Comparison of ENCODE assay signal across 8 mouse cellular contexts in genomic region chr17:87571345-87571932, GRCm38 (mm10).
DNase-seq lines count a peak whose midpoint lies in the region; ATAC-seq and TF ChIP-seq lines count a peak whose summit lies in the region.

No protein-coding gene starts in this region.

- no peaks in the 10 kb centered on the region for H3K36me3 ChIP-seq in ES-Bruce4 (ENCODE audit: control insufficient read depth, insufficient read depth, low read length, poor library complexity, severe bottlenecking)
- no peaks in the 10 kb centered on the region for H3K36me3 ChIP-seq in forebrain, embryonic 13.5 days (ENCODE audit: poor library complexity, severe bottlenecking)
- no peaks in the 10 kb centered on the region for H3K36me3 ChIP-seq in heart, postnatal 0 days (replicated peaks; ENCODE audit: control insufficient read depth, insufficient read depth, low read length)
- H3K36me3 ChIP-seq in liver, embryonic 14.5 days (replicated peaks; ENCODE audit: control insufficient read depth, insufficient read depth, low read depth): no peaks in the 10 kb centered on the region
- H3K36me3 ChIP-seq in neural tube, embryonic 11.5 days (ENCODE audit: control insufficient read depth, insufficient read depth, low read length): no peaks in the 10 kb centered on the region
- H3K36me3 ChIP-seq in stomach, embryonic 16.5 days (ENCODE audit: control insufficient read depth, insufficient read depth, low read length): no peaks in the 10 kb centered on the region

- no peak for TF ChIP-seq POLR2A in ES-Bruce4 (IDR thresholded peaks at IDR 0.05; ENCODE audit: insufficient read depth, low read length)

- no peaks in the 10 kb centered on the region for H3K27me3 ChIP-seq in ES-Bruce4 (ENCODE audit: control insufficient read depth, insufficient read depth, low read length, poor library complexity, severe bottlenecking)
- no peaks in the 10 kb centered on the region for H3K27me3 ChIP-seq in forebrain, embryonic 13.5 days
- H3K27me3 ChIP-seq in heart, postnatal 0 days (ENCODE audit: control insufficient read depth, insufficient read depth, low read length): 0 out of 2 replicates have a peak, but pooled peaks cover 8% of the 10 kb centered on the region
- H3K27me3 ChIP-seq in liver, embryonic 14.5 days (ENCODE audit: control insufficient read depth, insufficient read depth, low read length): no peaks in the 10 kb centered on the region
- no peaks in the 10 kb centered on the region for H3K27me3 ChIP-seq in neural tube, embryonic 11.5 days (ENCODE audit: control insufficient read depth, insufficient read depth, low read length)
- no peaks in the 10 kb centered on the region; the same call in 1 of the 2 replicates for H3K27me3 ChIP-seq in stomach, embryonic 16.5 days (ENCODE audit: control insufficient read depth, insufficient read depth, low read length)

- ATAC-seq in cerebellum, adult (ENCODE audit: insufficient number of reproducible peaks, low FRiP score, low TSS enrichment): peak; percentile 90
- peak; percentile 87 for ATAC-seq in forebrain, embryonic 13.5 days
- peak; percentile 84 for ATAC-seq in heart, postnatal 0 days (ENCODE audit: insufficient read depth, low read depth)
- peak; percentile 65; the same call in 1 of the 2 replicates for ATAC-seq in liver, embryonic 14.5 days (ENCODE audit: insufficient read depth)
- ATAC-seq in neural tube, embryonic 11.5 days (ENCODE audit: insufficient read depth, low FRiP score, low TSS enrichment): peak; percentile 67; the same call in 1 of the 2 replicates
- peak; percentile 54; the same call in 1 of the 2 replicates for ATAC-seq in stomach, embryonic 16.5 days (ENCODE audit: insufficient read depth, low FRiP score)

- peak; percentile 77 for DNase-seq in heart, postnatal 0 days (ENCODE audit: low spot score)
- DNase-seq in kidney, postnatal 36 days: peak; percentile 89 to 96
- peak; percentile 63 to 68 (median 64) for DNase-seq in liver, embryonic 14.5 days (ENCODE audit: low read depth in 3 of 3, low spot score in 3 of 3)
- DNase-seq in neural tube, embryonic 11.5 days (ENCODE audit: low spot score): peak; percentile 91

- H3K4me3 ChIP-seq in ES-Bruce4 (ENCODE audit: low read depth, low read length): no peak overlapping the region
- H3K4me3 ChIP-seq in forebrain, embryonic 13.5 days: no peak overlapping the region
- peak overlapping the region; percentile 26; the same call in 1 of the 2 replicates for H3K4me3 ChIP-seq in heart, postnatal 0 days (ENCODE audit: low read depth, low read length)
- H3K4me3 ChIP-seq in liver, embryonic 14.5 days (ENCODE audit: insufficient read depth in 1 of 2, low read depth in 2 of 2, low read length in 2 of 2): no peak overlapping the region
- H3K4me3 ChIP-seq in neural tube, embryonic 11.5 days (ENCODE audit: low read depth, low read length): no peak overlapping the region
- H3K4me3 ChIP-seq in stomach, embryonic 16.5 days (replicated peaks; ENCODE audit: low read length): peak overlapping the region; percentile 32

- H3K9ac ChIP-seq in ES-Bruce4 (ENCODE audit: low read depth, poor library complexity, severe bottlenecking): peak overlapping the region; percentile 7; the same call in 1 of the 2 replicates
- H3K9ac ChIP-seq in forebrain, embryonic 13.5 days: peak overlapping the region; percentile 37; the same call in 1 of the 2 replicates
- no peak overlapping the region for H3K9ac ChIP-seq in heart, postnatal 0 days (replicated peaks; ENCODE audit: low read depth, low read length)
- H3K9ac ChIP-seq in liver, embryonic 14.5 days (replicated peaks): no peak overlapping the region
- no peak overlapping the region for H3K9ac ChIP-seq in neural tube, embryonic 11.5 days (ENCODE audit: low read length)
- peak overlapping the region; percentile 54; the same call in 1 of the 2 replicates for H3K9ac ChIP-seq in stomach, embryonic 16.5 days (ENCODE audit: low read length)

- peak; percentile 99 for TF ChIP-seq CTCF in ES-Bruce4 (IDR thresholded peaks at IDR 0.05; ENCODE audit: low read depth, low read length)
- peak; percentile 100 for TF ChIP-seq CTCF in heart, postnatal 0 days (IDR thresholded peaks at IDR 0.05; ENCODE audit: low read depth)
- TF ChIP-seq CTCF in liver, embryonic 14.5 days (IDR thresholded peaks at IDR 0.05; ENCODE audit: low read depth): peak; percentile 99

- H3K4me2 ChIP-seq in forebrain, embryonic 13.5 days: peak overlapping the region; percentile 52
- peak overlapping the region; percentile 54 for H3K4me2 ChIP-seq in heart, postnatal 0 days (ENCODE audit: low read depth, low read length)
- peak overlapping the region; percentile 40 for H3K4me2 ChIP-seq in liver, embryonic 14.5 days (ENCODE audit: low read depth)
- peak overlapping the region; percentile 21 for H3K4me2 ChIP-seq in neural tube, embryonic 11.5 days (ENCODE audit: low read depth)
- H3K4me2 ChIP-seq in stomach, embryonic 16.5 days (ENCODE audit: low read depth, low read length): peak overlapping the region; percentile 62

- peak overlapping the region; percentile 12; the same call in 1 of the 2 replicates for H3K27ac ChIP-seq in ES-Bruce4 (ENCODE audit: insufficient read depth, low read length)
- H3K27ac ChIP-seq in forebrain, embryonic 13.5 days: no peak overlapping the region
- H3K27ac ChIP-seq in heart, postnatal 0 days (ENCODE audit: low read depth): no peak overlapping the region
- H3K27ac ChIP-seq in liver, embryonic 14.5 days: no peak overlapping the region
- no peak overlapping the region for H3K27ac ChIP-seq in neural tube, embryonic 11.5 days (ENCODE audit: low read depth, low read length)
- no peak overlapping the region; the same call in 1 of the 2 replicates for H3K27ac ChIP-seq in stomach, embryonic 16.5 days (ENCODE audit: low read length)

- H3K4me1 ChIP-seq in ES-Bruce4 (ENCODE audit: control insufficient read depth, insufficient read depth, low read length): peaks cover 13% of the 10 kb centered on the region
- peaks cover 7% of the 10 kb centered on the region for H3K4me1 ChIP-seq in forebrain, embryonic 13.5 days
- H3K4me1 ChIP-seq in heart, postnatal 0 days (ENCODE audit: control insufficient read depth, insufficient read depth): no peaks in the 10 kb centered on the region
- H3K4me1 ChIP-seq in liver, embryonic 14.5 days (replicated peaks; ENCODE audit: control insufficient read depth in 2 of 2, insufficient read depth in 2 of 2, low read length in 1 of 2): peaks cover 0 to 6% of the 10 kb centered on the region in 2 experiments; a peak in 1 of 4 replicates
- no peaks in the 10 kb centered on the region; the same call in 1 of the 2 replicates for H3K4me1 ChIP-seq in neural tube, embryonic 11.5 days (ENCODE audit: control insufficient read depth, insufficient read depth, low read length)
- peaks cover 15% of the 10 kb centered on the region for H3K4me1 ChIP-seq in stomach, embryonic 16.5 days (ENCODE audit: control insufficient read depth, insufficient read depth, low read length)

- WGBS in forebrain, embryonic 13.5 days: 9% methylated on average over 18 of the region's 18 CpGs
- 8% methylated on average over 18 of the region's 18 CpGs for WGBS in heart, postnatal 0 days
- WGBS in liver, embryonic 14.5 days (ENCODE audit: insufficient replicate concordance): 16% methylated on average over 18 of the region's 18 CpGs
- 16% methylated on average over 18 of the region's 18 CpGs for WGBS in neural tube, embryonic 11.5 days
- 11% methylated on average over 18 of the region's 18 CpGs for WGBS in stomach, embryonic 16.5 days

- no peaks in the 10 kb centered on the region for H3K9me3 ChIP-seq in ES-Bruce4 (replicated peaks; ENCODE audit: control insufficient read depth, insufficient read depth, low read length, poor library complexity, severe bottlenecking)
- no peaks in the 10 kb centered on the region for H3K9me3 ChIP-seq in forebrain, embryonic 13.5 days (replicated peaks)
- no peaks in the 10 kb centered on the region for H3K9me3 ChIP-seq in heart, postnatal 0 days (replicated peaks; ENCODE audit: control insufficient read depth, low read length)
- H3K9me3 ChIP-seq in liver, embryonic 14.5 days (ENCODE audit: control insufficient read depth, low read length): no peaks in the 10 kb centered on the region
- H3K9me3 ChIP-seq in neural tube, embryonic 11.5 days (ENCODE audit: control insufficient read depth, low read length): no peaks in the 10 kb centered on the region
- H3K9me3 ChIP-seq in stomach, embryonic 16.5 days (replicated peaks; ENCODE audit: control insufficient read depth, low read length): no peaks in the 10 kb centered on the region

- TF ChIP-seq EP300 in ES-Bruce4 (IDR thresholded peaks at IDR 0.05; ENCODE audit: insufficient read depth, low read depth, low read length): peak; percentile 74; the same call in 1 of the 2 replicates
- no peak for TF ChIP-seq EP300 in heart, postnatal 0 days (IDR thresholded peaks at IDR 0.05; ENCODE audit: low read depth)
- no peak for TF ChIP-seq EP300 in liver, embryonic 14.5 days (IDR thresholded peaks at IDR 0.05; ENCODE audit: low read depth)

Comparison
In these comparisons a context has a peak if more than half of its experiments do, and no peak if none do; other contexts are left out.
1. H3K4me3 ChIP-seq: peak in heart, postnatal 0 days (single experiment) and stomach, embryonic 16.5 days (single experiment); none in ES-Bruce4 (single experiment), forebrain, embryonic 13.5 days (single experiment), liver, embryonic 14.5 days (0 of 2) and neural tube, embryonic 11.5 days (single experiment).
2. H3K9ac ChIP-seq: peak in ES-Bruce4 (single experiment), forebrain, embryonic 13.5 days (single experiment) and stomach, embryonic 16.5 days (single experiment); none in heart, postnatal 0 days (single experiment), liver, embryonic 14.5 days (single experiment) and neural tube, embryonic 11.5 days (single experiment).
3. Peak in every context shown above with its lines, with median percentiles within 50 percentile points of each other: CTCF ChIP-seq, ATAC-seq, H3K4me2 ChIP-seq and DNase-seq.